ENCODE assay signal across 14 mouse cellular contexts in genomic region chr2:166467137-166467536, GRCm38 (mm10).
DNase-seq lines count a peak whose midpoint lies in the region; ATAC-seq and TF ChIP-seq lines count a peak whose summit lies in the region.
"Had no signal": no experiment of that assay in that cellular context is flagged by ENCODE, and none has a peak within 500 bp of the region (broad histone marks: within the 10 kb centered on the region; RNA-seq: fewer than 3 reads in every experiment).

No protein-coding gene starts in this region.

- 63% methylated on average over 7 of the region's 7 CpGs for WGBS in forebrain, postnatal 0 days
- 71% methylated on average over 7 of the region's 7 CpGs for WGBS in forebrain, embryonic 11.5 days
- 33% methylated on average over 7 of the region's 7 CpGs for WGBS in kidney, postnatal 0 days

- no peaks in the 10 kb centered on the region for H3K9me3 ChIP-seq in forebrain, postnatal 0 days (ENCODE audit: low read length)
- H3K9me3 ChIP-seq in forebrain, embryonic 11.5 days (ENCODE audit: control insufficient read depth, low read length), result no peaks in the 10 kb centered on the region
- H3K9me3 ChIP-seq in kidney, postnatal 0 days (replicated peaks; ENCODE audit: low read length), result no peaks in the 10 kb centered on the region
- H3K9me3 ChIP-seq: hindbrain, embryonic 12.5 days had no signal

- no peaks in the 10 kb centered on the region for H3K27me3 ChIP-seq in forebrain, postnatal 0 days (ENCODE audit: insufficient read depth, low read length)
- no peaks in the 10 kb centered on the region for H3K27me3 ChIP-seq in forebrain, embryonic 11.5 days (ENCODE audit: control insufficient read depth, insufficient read depth, low read length)
- H3K27me3 ChIP-seq in kidney, postnatal 0 days (ENCODE audit: insufficient read depth, low read length), result no peaks in the 10 kb centered on the region
- H3K27me3 ChIP-seq: hindbrain, embryonic 12.5 days had no signal

- no peaks in the 10 kb centered on the region for H3K4me1 ChIP-seq in forebrain, postnatal 0 days (ENCODE audit: insufficient read depth)
- H3K4me1 ChIP-seq in forebrain, embryonic 11.5 days (replicated peaks; ENCODE audit: control insufficient read depth, insufficient read depth, low read length), result peaks cover 2% of the 10 kb centered on the region; the same call in 1 of the 2 replicates
- 0 out of 2 replicates have a peak, but pooled peaks cover 9% of the 10 kb centered on the region for H3K4me1 ChIP-seq in kidney, postnatal 0 days (replicated peaks; ENCODE audit: insufficient read depth, low read length)

- H3K4me2 ChIP-seq in forebrain, postnatal 0 days (ENCODE audit: low read depth), result no peak overlapping the region
- H3K4me2 ChIP-seq in forebrain, embryonic 11.5 days (ENCODE audit: low read depth, low read length, severe bottlenecking), result no peak overlapping the region
- no peak overlapping the region for H3K4me2 ChIP-seq in kidney, postnatal 0 days (ENCODE audit: low read length)
- H3K4me2 ChIP-seq: hindbrain, embryonic 12.5 days had no signal

- TF ChIP-seq CTCF in forebrain, postnatal 0 days (IDR thresholded peaks at IDR 0.05; ENCODE audit: low read depth), result no peak
- TF ChIP-seq CTCF in kidney, postnatal 0 days (IDR thresholded peaks at IDR 0.05; ENCODE audit: low read depth), result no peak
- TF ChIP-seq CTCF in brain, embryonic 14.5 days (IDR thresholded peaks at IDR 0.05; ENCODE audit: borderline replicate concordance, extremely low read depth, insufficient read depth, insufficient read length), result no peak

- DNase-seq in forebrain, postnatal 0 days, result no peak
- DNase-seq in forebrain, embryonic 11.5 days (ENCODE audit: low spot score), result no peak
- peak; percentile 88 for DNase-seq in kidney, postnatal 0 days (ENCODE audit: low spot score)
- no peak for DNase-seq in kidney, adult 8-10 months
- DNase-seq in brain, embryonic 14.5 days (ENCODE audit: low read depth), result peak; percentile 38
- peak; percentile 31 to 44 for DNase-seq in natural killer cell, adult 2 months (ENCODE audit: low spot score in 2 of 2)
- no peak for DNase-seq in left cerebral cortex, adult 11 months (ENCODE audit: low spot score)
- no peak for DNase-seq in thymus, postnatal 4 days
- DNase-seq: cerebellum, adult 18-20 months; gastrocnemius, postnatal 14 days; lung, adult 2 months had no signal

- H3K4me3 ChIP-seq in forebrain, postnatal 0 days (ENCODE audit: low read depth, low read length), result no peak overlapping the region
- no peak overlapping the region for H3K4me3 ChIP-seq in forebrain, embryonic 11.5 days (ENCODE audit: low read depth, low read length)
- H3K4me3 ChIP-seq in kidney, postnatal 0 days (replicated peaks; ENCODE audit: low read depth, low read length), result no peak overlapping the region
- H3K4me3 ChIP-seq: hindbrain, embryonic 12.5 days; left cerebral cortex, adult 2 months had no signal

- H3K27ac ChIP-seq in forebrain, postnatal 0 days (ENCODE audit: low read depth, low read length), result no peak overlapping the region
- H3K27ac ChIP-seq in forebrain, embryonic 11.5 days (ENCODE audit: low read depth, low read length), result no peak overlapping the region
- no peak overlapping the region for H3K27ac ChIP-seq in kidney, postnatal 0 days
- H3K27ac ChIP-seq: hindbrain, embryonic 12.5 days; left cerebral cortex, adult 2 months had no signal

- peak; percentile 62; the same call in 1 of the 2 replicates for ATAC-seq in forebrain, postnatal 0 days
- no peak for ATAC-seq in forebrain, embryonic 11.5 days (replicated peaks; ENCODE audit: low FRiP score)
- ATAC-seq in kidney, postnatal 0 days (replicated peaks; ENCODE audit: low FRiP score, low read depth), result 0 out of 2 replicates have a peak, but pooled peaks have one; percentile 29
- ATAC-seq: forebrain, embryonic 16.5 days had no signal

- TF ChIP-seq POLR2A in brain, embryonic 14.5 days (IDR thresholded peaks at IDR 0.05; ENCODE audit: borderline replicate concordance, extremely low read depth, insufficient read depth, insufficient read length, poor library complexity, severe bottlenecking), result no peak

- no peaks in the 10 kb centered on the region for H3K36me3 ChIP-seq in forebrain, postnatal 0 days (ENCODE audit: insufficient read depth)
- H3K36me3 ChIP-seq in forebrain, embryonic 11.5 days (ENCODE audit: control insufficient read depth, insufficient read depth, low read length), result no peaks in the 10 kb centered on the region
- H3K36me3 ChIP-seq in kidney, postnatal 0 days (ENCODE audit: insufficient read depth, low read length), result no peaks in the 10 kb centered on the region
- H3K36me3 ChIP-seq: hindbrain, embryonic 12.5 days had no signal

- no peak overlapping the region for H3K9ac ChIP-seq in forebrain, postnatal 0 days
- no peak overlapping the region for H3K9ac ChIP-seq in forebrain, embryonic 11.5 days (ENCODE audit: low read length)
- no peak overlapping the region for H3K9ac ChIP-seq in kidney, postnatal 0 days (ENCODE audit: low read depth, low read length)
- H3K9ac ChIP-seq: hindbrain, embryonic 12.5 days had no signal

Comparison
In these comparisons a context has a peak if more than half of its experiments do, and no peak if none do; other contexts are left out.
1. DNase-seq: peak in kidney, postnatal 0 days (single experiment), brain, embryonic 14.5 days (single experiment) and natural killer cell, adult 2 months (2 of 2); none in forebrain, postnatal 0 days (single experiment), forebrain, embryonic 11.5 days (single experiment), kidney, adult 8-10 months (0 of 2), left cerebral cortex, adult 11 months (single experiment) and thymus, postnatal 4 days (single experiment).